Mouse (Mus musculus): ENCODE data around the gene Acaca. TPM values are rescaled to one million over a fixed set of nuclear protein-coding genes. Genes with fewer than 3 reads are reported as not detected.
A peak's percentile ranks its signal among the peaks of the same experiment; 100 is the strongest.
"Not testable (repeated sequence)": the region's sequence is repeated elsewhere in the genome, so short reads cannot be mapped to it uniquely, and the experiment has no call there.

Acaca gene
- total and polyA plus RNA-seq, 2 experiments from 2014 or later = 18.2 to 102 TPM

GRCm38 (mm10) chr11:84306158-84306742 is 176.8 kb downstream of the Acaca start:
- ATAC-seq = no peak
- Histone ChIP-seq H3K4me3 (ENCODE audit: low read length) (no peak overlapping the region), H3K4me1 (ENCODE audit: insufficient read depth, low read length) (no peaks in the 10 kb centered on the region), H3K27me3 (ENCODE audit: insufficient read depth, low read length) (no peaks in the 10 kb centered on the region), H3K27ac (no peak overlapping the region), H3K9ac (replicated peaks; ENCODE audit: low read length) (no peak overlapping the region), H3K4me2 (ENCODE audit: low read depth, low read length) (no peak overlapping the region), H3K9me3 (ENCODE audit: low read length) (no peaks in the 10 kb centered on the region), H3K36me3 (ENCODE audit: insufficient read depth, low read length) (0 out of 2 replicates have a peak, but pooled peaks cover 6% of the 10 kb centered on the region)
- DNase-seq (ENCODE audit: low spot score) = no peak
- 85% methylated on average over 6 of the region's 6 CpGs for WGBS
- TF ChIP-seq CTCF (IDR thresholded peaks at IDR 0.05; ENCODE audit: low read depth) = no peak

GRCm38 (mm10) chr11:84324032-84324752 is 194.7 kb downstream of the Acaca start:
- peak; percentile 56 for DNase-seq (ENCODE audit: low spot score)
- 0 out of 2 replicates have a peak, but pooled peaks cover 5% of the 10 kb centered on the region for H3K36me3 ChIP-seq (ENCODE audit: insufficient read depth, low read length)
- H3K9me3 ChIP-seq (ENCODE audit: low read length) = no peaks in the 10 kb centered on the region
- peak; percentile 68; the same call in 1 of the 2 replicates for ATAC-seq
- no peaks in the 10 kb centered on the region for H3K27me3 ChIP-seq (ENCODE audit: insufficient read depth, low read length)
- no peak overlapping the region for H3K4me3 ChIP-seq (ENCODE audit: low read length)
- no peak overlapping the region for H3K9ac ChIP-seq (replicated peaks; ENCODE audit: low read length)
- H3K27ac ChIP-seq = peak overlapping the region; percentile 57
- no peaks in the 10 kb centered on the region for H3K4me1 ChIP-seq (ENCODE audit: insufficient read depth, low read length)
- H3K4me2 ChIP-seq (ENCODE audit: low read depth, low read length) = no peak overlapping the region
- WGBS = 31% methylated on average over 7 of the region's 7 CpGs
- TF ChIP-seq CTCF (IDR thresholded peaks at IDR 0.05; ENCODE audit: low read depth) = no peak

- WGBS = 63% methylated on average over 4 of the region's 4 CpGs
- H3K9ac ChIP-seq (replicated peaks; ENCODE audit: low read length) = no peak overlapping the region
- DNase-seq (ENCODE audit: low spot score) (peak; percentile 55), ATAC-seq (no peak)
- no peaks in the 10 kb centered on the region for H3K9me3 ChIP-seq (ENCODE audit: low read length)
- H3K4me2 ChIP-seq (ENCODE audit: low read depth, low read length) = no peak overlapping the region
- H3K4me1 ChIP-seq (ENCODE audit: insufficient read depth, low read length) = no peaks in the 10 kb centered on the region
- no peak overlapping the region for H3K27ac ChIP-seq
- H3K27me3 ChIP-seq (ENCODE audit: insufficient read depth, low read length) = no peaks in the 10 kb centered on the region
- H3K4me3 ChIP-seq (ENCODE audit: low read length) = no peak overlapping the region
- 0 out of 2 replicates have a peak, but pooled peaks cover 5% of the 10 kb centered on the region for H3K36me3 ChIP-seq (ENCODE audit: insufficient read depth, low read length)
- peak; percentile 45 for TF ChIP-seq CTCF (IDR thresholded peaks at IDR 0.05; ENCODE audit: low read depth)
Observed at GRCm38 (mm10) chr11:84327086-84327485, 197.6 kb downstream of the Acaca start.

- no peak for TF ChIP-seq CTCF (IDR thresholded peaks at IDR 0.05; ENCODE audit: low read depth)
- Histone ChIP-seq H3K4me3 (ENCODE audit: low read length) (no peak overlapping the region), H3K36me3 (ENCODE audit: insufficient read depth, low read length) (no peaks in the 10 kb centered on the region), H3K9ac (replicated peaks; ENCODE audit: low read length) (no peak overlapping the region), H3K4me1 (ENCODE audit: insufficient read depth, low read length) (no peaks in the 10 kb centered on the region), H3K9me3 (ENCODE audit: low read length) (no peaks in the 10 kb centered on the region), H3K27me3 (ENCODE audit: insufficient read depth, low read length) (no peaks in the 10 kb centered on the region), H3K27ac (no peak overlapping the region), H3K4me2 (ENCODE audit: low read depth, low read length) (no peak overlapping the region)
- no peak for DNase-seq (ENCODE audit: low spot score)
- no peak for ATAC-seq
Observed at GRCm38 (mm10) chr11:84332384-84332783, 202.9 kb downstream of the Acaca start.

GRCm38 (mm10) chr11:84332860-84333259 is 203.4 kb downstream of the Acaca start:
- TF ChIP-seq CTCF (IDR thresholded peaks at IDR 0.05; ENCODE audit: low read depth) = no peak
- H3K9me3 ChIP-seq (ENCODE audit: low read length) = no peaks in the 10 kb centered on the region
- ATAC-seq = no peak
- DNase-seq (ENCODE audit: low spot score) = no peak
- H3K4me3 ChIP-seq (ENCODE audit: low read length) = no peak overlapping the region
- no peaks in the 10 kb centered on the region for H3K4me1 ChIP-seq (ENCODE audit: insufficient read depth, low read length)
- H3K27me3 ChIP-seq (ENCODE audit: insufficient read depth, low read length) = no peaks in the 10 kb centered on the region
- H3K4me2 ChIP-seq (ENCODE audit: low read depth, low read length) = no peak overlapping the region
- H3K9ac ChIP-seq (replicated peaks; ENCODE audit: low read length) = no peak overlapping the region
- 85% methylated on average over 3 of the region's 3 CpGs for WGBS
- no peak overlapping the region for H3K27ac ChIP-seq
- H3K36me3 ChIP-seq (ENCODE audit: insufficient read depth, low read length) = no peaks in the 10 kb centered on the region

- H3K36me3 ChIP-seq (ENCODE audit: insufficient read depth, low read length); DNase-seq (ENCODE audit: low spot score); ATAC-seq; H3K27ac ChIP-seq; H3K9ac ChIP-seq (replicated peaks; ENCODE audit: low read length); H3K27me3 ChIP-seq (ENCODE audit: insufficient read depth, low read length); H3K4me2 ChIP-seq (ENCODE audit: low read depth, low read length); H3K4me1 ChIP-seq (ENCODE audit: insufficient read depth, low read length); H3K4me3 ChIP-seq (ENCODE audit: low read length); H3K9me3 ChIP-seq (ENCODE audit: low read length): not testable (repeated sequence)
- WGBS = 92% methylated on average over 5 of the region's 8 CpGs
Observed at GRCm38 (mm10) chr11:84338273-84338672, 208.8 kb downstream of the Acaca start.

GRCm38 (mm10) chr11:84340630-84341029 is 211.2 kb downstream of the Acaca start:
- WGBS = 94% methylated on average over 2 of the region's 2 CpGs

More at GRCm38 (mm10) chr11:84340630-84341029, 211.2 kb downstream of the Acaca start:
- no peaks in the 10 kb centered on the region for H3K27me3 ChIP-seq (ENCODE audit: insufficient read depth, low read length)
- H3K9me3 ChIP-seq (ENCODE audit: low read length) = no peaks in the 10 kb centered on the region
- no peak overlapping the region for H3K27ac ChIP-seq
- H3K4me3 ChIP-seq (ENCODE audit: low read length) = no peak overlapping the region
- ATAC-seq (no peak), DNase-seq (ENCODE audit: low spot score) (no peak)
- H3K4me2 ChIP-seq (ENCODE audit: low read depth, low read length) = no peak overlapping the region
- H3K36me3 ChIP-seq (ENCODE audit: insufficient read depth, low read length) = peaks cover 3% of the 10 kb centered on the region; the same call in 1 of the 2 replicates
- H3K4me1 ChIP-seq (ENCODE audit: insufficient read depth, low read length) = no peaks in the 10 kb centered on the region
- no peak overlapping the region for H3K9ac ChIP-seq (replicated peaks; ENCODE audit: low read length)
- TF ChIP-seq CTCF (IDR thresholded peaks at IDR 0.05; ENCODE audit: low read depth) = no peak
